Mouse (Mus musculus) lung, postnatal 36 days (tissue): ENCODE measurements around the gene Zfp131.
"Not testable (repeated sequence)": the region's sequence is repeated elsewhere in the genome, so short reads cannot be mapped to it uniquely, and the experiment has no call there.

Experiments used
- DNase-seq: peaks from one replicate; pipeline ENCODE4 v3.0.0; 2022; ENCODE audit warnings: mixed read lengths

The Zfp131 gene

GRCm38 (mm10) chr13:119790761-119791579 lies at the start of gene Zfp131:
Gene Zfp131 (minus strand): TSS chr13:119790889.
- peak; percentile 96 for DNase-seq

GRCm38 (mm10) chr13:119839982-119840381 lies 49.3 kb upstream of the Zfp131 start:
- peak; percentile 8 for DNase-seq

- peak; percentile 36 for DNase-seq
Measured at GRCm38 (mm10) chr13:119837719-119838337, 47.1 kb upstream of the Zfp131 start.

GRCm38 (mm10) chr13:119836324-119836811 lies 45.7 kb upstream of the Zfp131 start:
- peak; percentile 10 for DNase-seq

- DNase-seq = peak; percentile 58
Measured at GRCm38 (mm10) chr13:119835320-119836056, 44.8 kb upstream of the Zfp131 start, which contains the start of gene D13Ertd608e. Gene D13Ertd608e (plus strand): TSS chr13:119836006.

- not testable (repeated sequence) for DNase-seq
Measured at GRCm38 (mm10) chr13:119830116-119830515, 39.4 kb upstream of the Zfp131 start, which contains the start of gene AF067063. Gene AF067063 (minus strand): TSS chr13:119830216.

- no peak for DNase-seq
Measured at GRCm38 (mm10) chr13:119817579-119818206, 27.0 kb upstream of the Zfp131 start.

GRCm38 (mm10) chr13:119816798-119817197 lies 26.1 kb upstream of the Zfp131 start:
- DNase-seq = no peak

GRCm38 (mm10) chr13:119810031-119810430 lies 19.3 kb upstream of the Zfp131 start:
- no peak for DNase-seq

- DNase-seq = no peak
Measured at GRCm38 (mm10) chr13:119808937-119809336, 18.2 kb upstream of the Zfp131 start.

- DNase-seq = no peak
Measured at GRCm38 (mm10) chr13:119797656-119798055, 7.0 kb upstream of the Zfp131 start.

GRCm38 (mm10) chr13:119792791-119793404 lies 2.2 kb upstream of the Zfp131 start:
- DNase-seq = peak; percentile 7

- no peak for DNase-seq
Measured at GRCm38 (mm10) chr13:119791580-119792135, 969 bp upstream of the Zfp131 start.

GRCm38 (mm10) chr13:119789851-119790717 lies 605 bp downstream of the Zfp131 start:
- peak; percentile 62 for DNase-seq

GRCm38 (mm10) chr13:119783581-119783980 lies 7.1 kb downstream of the Zfp131 start:
- no peak for DNase-seq

- no peak for DNase-seq
Measured at GRCm38 (mm10) chr13:119768541-119768940, 22.1 kb downstream of the Zfp131 start.

GRCm38 (mm10) chr13:119766480-119766879 lies 24.2 kb downstream of the Zfp131 start:
- no peak for DNase-seq

- no peak for DNase-seq
Measured at GRCm38 (mm10) chr13:119756831-119757230, 33.9 kb downstream of the Zfp131 start.

- DNase-seq = peak; percentile 84
Measured at GRCm38 (mm10) chr13:119755681-119756471, 34.8 kb downstream of the Zfp131 start, which contains the start of gene Nim1k. Gene Nim1k (minus strand): TSS chr13:119755882.

- no peak for DNase-seq
Measured at GRCm38 (mm10) chr13:119755141-119755547, 35.5 kb downstream of the Zfp131 start.
